Mouse (Mus musculus) liver, adult 2 months (tissue): ENCODE data around the gene Sec1. TPM values are rescaled to one million over a fixed set of nuclear protein-coding genes. Genes with fewer than 3 reads are reported as not detected.
A peak's percentile ranks its signal among the peaks of the same experiment; 100 is the strongest.

Experiments
- DNase-seq: peaks from one replicate; pipeline ENCODE4 v3.0.0-alpha.2; 2011; ENCODE audit warnings: low read depth, low spot score; ENCODE audit errors: extremely low read depth
- H3K27ac ChIP-seq: fragments of 200-500 bp; replicated peaks from 2 replicates; pipeline ENCODE4 v1.5.1; 2012; ENCODE audit warnings: low read depth, mild to moderate bottlenecking, control low read depth, inconsistent platforms, low read length; ENCODE audit not compliant: insufficient read depth
- H3K27me3 ChIP-seq: fragments of 200-500 bp; 2 replicates; pipeline ENCODE4 v1.6.1; 2012; ENCODE audit warnings: mild to moderate bottlenecking, moderate library complexity, low read length, inconsistent platforms; ENCODE audit not compliant: control insufficient read depth, insufficient read depth
- H3K36me3 ChIP-seq: fragments of 200-500 bp; 2 replicates; pipeline ENCODE4 v1.6.1; 2012; ENCODE audit warnings: low read length, inconsistent platforms; ENCODE audit not compliant: control insufficient read depth, insufficient read depth
- H3K4me1 ChIP-seq: fragments of 200-500 bp; 2 replicates; pipeline ENCODE4 v1.6.1; 2011; ENCODE audit warnings: low read length; ENCODE audit not compliant: control insufficient read depth, insufficient read depth
- H3K4me3 ChIP-seq: fragments of 200-500 bp; 2 replicates; pipeline ENCODE4 v1.5.1; 2011; ENCODE audit warnings: low read depth, mild to moderate bottlenecking, control low read depth, low read length, moderate library complexity; ENCODE audit not compliant: insufficient read depth
- H3K79me2 ChIP-seq: fragments of 200-500 bp; 2 replicates; pipeline ENCODE4 v1.6.1; 2012; ENCODE audit warnings: inconsistent platforms, mild to moderate bottlenecking, low read length, moderate library complexity; ENCODE audit not compliant: control insufficient read depth, insufficient read depth
- H3K9ac ChIP-seq: fragments of 200-500 bp; 2 replicates; pipeline ENCODE4 v1.6.1; 2012; ENCODE audit warnings: low read depth, mild to moderate bottlenecking, control low read depth, inconsistent platforms, low read length
- CTCF ChIP-seq: fragments of 200-500 bp; IDR thresholded peaks from 2 replicates; pipeline ENCODE4 v1.5.1; 2011; ENCODE audit warnings: low read depth, low read length, control low read depth
- POLR2A ChIP-seq: fragments of 200-500 bp; IDR thresholded peaks from 2 replicates; pipeline ENCODE4 v1.6.1; 2011; ENCODE audit warnings: low read length, control low read depth; ENCODE audit not compliant: insufficient read depth; ENCODE audit errors: extremely low read depth
- WGBS: fragments of 180-500 bp; shearing (Covaris S2); methylation state at CpG from one replicate; pipeline ENCODE4 v1.1.7; 2018; 5-methylcytosine and 5-hydroxymethylcytosine counted together
- polyA plus RNA-seq: library from polyadenylated mRNA; depleted of rRNA; stranded (reverse); fragments of >200 nt; gene quantifications from 2 replicates; pipeline ENCODE4 v1.2.3, GENCODE M21; 2012
- total RNA-seq: library from RNA; depleted of rRNA; stranded (reverse); fragments of >200 nt; gene quantifications from 2 replicates; pipeline ENCODE4 v1.2.3, GENCODE M21; 2014

Sec1 gene
- total and polyA plus RNA-seq, 2 experiments = not detected

DNA sequence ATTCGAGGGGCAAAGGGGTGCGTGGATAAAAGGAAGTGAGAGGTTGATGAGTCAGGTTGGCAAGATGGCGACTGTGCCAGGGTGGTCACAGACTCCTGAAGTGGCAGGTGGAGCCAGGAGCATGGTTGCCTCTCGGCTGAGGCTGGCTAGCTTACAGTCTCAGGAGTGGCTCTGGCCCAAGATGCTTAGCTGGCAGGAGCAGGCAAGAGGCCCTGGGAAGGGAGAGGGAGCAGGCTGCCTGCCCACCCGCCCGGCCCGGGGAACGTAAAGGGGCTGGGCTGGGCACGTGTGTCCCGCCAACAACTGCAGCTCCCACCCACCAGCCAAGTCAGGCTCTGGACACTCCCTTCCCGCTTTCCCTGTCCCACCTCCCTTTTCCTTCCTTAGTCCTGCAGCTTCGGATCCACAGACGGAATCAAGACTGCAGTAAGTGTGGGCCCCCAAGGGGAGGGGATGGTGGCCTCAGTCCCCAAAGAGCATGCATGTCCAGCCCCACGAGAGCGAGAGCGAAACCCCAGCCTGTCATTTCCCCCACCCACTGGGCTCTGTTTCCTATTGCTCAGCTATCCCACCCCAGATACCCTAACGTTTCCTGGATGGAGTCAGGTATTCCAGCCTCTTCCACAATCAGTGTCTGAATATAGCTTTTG is 52.7 kb downstream of the Sec1 start:
- no peak overlapping the region for H3K27ac ChIP-seq
- H3K9ac ChIP-seq = 0 out of 2 replicates have a peak overlapping the region, but pooled peaks have one; percentile 6
- peaks cover 3% of the 10 kb centered on the region; the same call in 1 of the 2 replicates for H3K27me3 ChIP-seq
- no peaks in the 10 kb centered on the region for H3K4me1 ChIP-seq
- DNase-seq = no peak
- H3K36me3 ChIP-seq = peaks cover 2% of the 10 kb centered on the region; the same call in 1 of the 2 replicates
- H3K79me2 ChIP-seq = no peaks in the 10 kb centered on the region
- no peak overlapping the region for H3K4me3 ChIP-seq
- 67% methylated on average over 17 of the region's 17 CpGs for WGBS
- TF ChIP-seq POLR2A (no peak), CTCF (no peak)

DNA sequence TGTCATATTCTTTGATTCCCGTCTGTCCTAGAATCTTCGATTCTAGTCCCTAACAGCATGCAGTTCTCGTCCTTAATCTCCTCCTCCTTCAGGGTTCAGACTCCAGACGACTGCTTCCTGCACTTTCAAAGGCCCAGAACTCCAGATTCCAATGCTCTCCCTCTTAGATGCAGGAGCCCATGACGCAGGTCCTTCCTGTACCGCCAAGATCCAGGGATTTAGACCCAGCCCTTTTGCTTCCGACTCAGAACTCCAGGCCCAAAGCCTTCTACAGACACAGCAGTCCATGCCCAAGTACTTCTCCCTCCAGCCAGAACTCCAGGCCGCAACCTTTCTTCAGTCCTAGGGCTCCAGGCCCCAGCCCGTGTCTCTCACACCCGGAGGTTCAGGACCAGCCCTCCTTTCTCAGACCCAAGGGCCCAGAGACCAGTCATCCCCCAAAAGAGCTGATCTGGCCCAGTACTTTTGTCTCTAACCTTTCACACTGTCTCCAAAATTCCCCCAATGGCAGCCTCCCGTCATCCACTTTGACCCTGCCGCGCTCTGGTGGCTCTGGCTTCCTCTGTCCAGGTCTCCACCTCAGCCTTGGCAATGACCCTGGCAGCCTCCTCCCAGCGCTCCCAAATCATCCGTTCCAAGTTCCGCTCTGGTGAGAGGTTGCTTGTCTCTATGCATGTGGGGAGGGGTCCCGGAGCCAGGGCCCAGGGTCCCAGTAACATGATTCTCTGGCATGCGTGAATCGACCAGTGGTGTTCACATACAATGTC is 53.8 kb downstream of the Sec1 start:
- Histone ChIP-seq H3K36me3 (peaks cover 2% of the 10 kb centered on the region; the same call in 1 of the 2 replicates), H3K4me3 (no peak overlapping the region), H3K27me3 (peaks cover 3% of the 10 kb centered on the region; the same call in 1 of the 2 replicates), H3K9ac (no peak overlapping the region), H3K4me1 (no peaks in the 10 kb centered on the region), H3K79me2 (no peaks in the 10 kb centered on the region), H3K27ac (no peak overlapping the region)
- WGBS = 80% methylated on average over 19 of the region's 19 CpGs
- no peak for DNase-seq
- TF ChIP-seq POLR2A (no peak), CTCF (no peak)

DNA sequence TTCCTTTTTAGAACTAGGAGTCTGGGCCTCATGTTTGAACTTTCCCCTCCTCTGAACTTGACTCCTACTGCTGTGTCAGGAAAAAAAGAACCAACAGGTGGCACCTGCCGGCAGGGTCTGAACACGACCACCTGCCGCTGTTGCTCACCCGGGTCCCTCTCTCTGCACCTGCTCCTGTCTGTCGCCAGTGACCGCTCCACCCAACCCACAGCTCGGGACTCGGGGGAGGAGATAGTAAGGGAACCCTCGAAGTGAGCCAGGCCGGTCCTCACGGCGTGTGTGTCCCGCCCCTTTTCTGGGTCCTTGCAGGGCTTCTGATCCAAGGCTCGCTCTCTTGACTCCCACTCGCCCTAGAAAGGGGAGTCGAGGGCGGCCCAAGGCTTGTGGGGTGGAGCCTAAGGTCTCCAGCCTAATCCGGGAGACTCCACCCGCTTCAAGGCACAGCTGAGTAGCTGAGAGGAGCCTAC is 54.6 kb downstream of the Sec1 start, which contains the start of gene Mamstr:
Gene Mamstr (plus strand): TSS at position 417 of the 467 bp plus-strand sequence.
- 61% methylated on average over 19 of the region's 19 CpGs for WGBS
- TF ChIP-seq POLR2A (no peak), CTCF (no peak)
- Histone ChIP-seq H3K36me3 (peaks cover 2% of the 10 kb centered on the region; the same call in 1 of the 2 replicates), H3K27me3 (peaks cover 3% of the 10 kb centered on the region; the same call in 1 of the 2 replicates), H3K79me2 (no peaks in the 10 kb centered on the region), H3K4me3 (no peak within 1 kb of the TSS), H3K9ac (no peak within 1 kb of the TSS), H3K27ac (no peak within 1 kb of the TSS), H3K4me1 (0 out of 2 replicates have a peak, but pooled peaks cover 2% of the 10 kb centered on the region)
- no peak for DNase-seq

DNA sequence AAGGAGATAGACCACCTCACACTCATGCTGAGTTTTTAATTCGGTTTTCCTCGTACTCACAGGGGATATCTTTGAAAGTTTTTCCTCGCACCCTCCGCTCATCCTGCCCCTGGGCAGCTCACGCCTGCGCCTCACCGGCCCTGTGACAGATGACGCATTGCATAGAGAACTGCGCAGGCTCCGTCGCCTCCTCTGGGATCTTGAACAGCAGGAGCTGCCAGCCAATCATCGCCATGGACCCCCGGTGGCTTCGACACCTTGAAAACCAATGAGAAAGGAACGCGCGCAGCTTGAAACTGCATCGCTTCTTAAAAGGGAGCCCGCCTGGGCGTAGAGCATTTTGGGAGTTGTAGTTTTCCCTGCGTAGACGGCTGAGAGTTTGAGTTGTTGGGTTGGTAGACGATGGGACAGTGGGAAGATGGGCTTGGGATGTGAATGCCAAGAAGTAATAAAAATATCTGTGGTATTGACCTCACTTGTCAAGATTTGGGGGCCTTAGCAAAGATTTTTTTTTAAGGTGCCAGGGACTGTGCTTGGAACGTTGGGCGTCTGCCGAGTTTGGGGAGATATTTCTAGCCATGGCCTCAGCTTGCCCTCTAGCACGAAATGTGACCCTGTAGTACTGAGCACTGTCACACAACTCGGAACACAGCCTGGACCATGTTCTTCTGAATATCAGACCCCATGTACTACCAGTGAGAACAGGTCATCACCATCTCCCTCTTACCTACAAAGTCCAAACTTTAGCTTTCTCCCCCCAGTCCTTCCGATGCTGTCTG is 55.4 kb downstream of the Sec1 start:
- WGBS = 32% methylated on average over 29 of the region's 29 CpGs
- peak; percentile 61 for DNase-seq
- Histone ChIP-seq H3K36me3 (peaks cover 2% of the 10 kb centered on the region; the same call in 1 of the 2 replicates), H3K4me1 (0 out of 2 replicates have a peak, but pooled peaks cover 2% of the 10 kb centered on the region), H3K27ac (no peak overlapping the region), H3K27me3 (no peaks in the 10 kb centered on the region), H3K4me3 (no peak overlapping the region), H3K9ac (no peak overlapping the region), H3K79me2 (no peaks in the 10 kb centered on the region)
- TF ChIP-seq POLR2A = no peak
- no peak for TF ChIP-seq CTCF

DNA sequence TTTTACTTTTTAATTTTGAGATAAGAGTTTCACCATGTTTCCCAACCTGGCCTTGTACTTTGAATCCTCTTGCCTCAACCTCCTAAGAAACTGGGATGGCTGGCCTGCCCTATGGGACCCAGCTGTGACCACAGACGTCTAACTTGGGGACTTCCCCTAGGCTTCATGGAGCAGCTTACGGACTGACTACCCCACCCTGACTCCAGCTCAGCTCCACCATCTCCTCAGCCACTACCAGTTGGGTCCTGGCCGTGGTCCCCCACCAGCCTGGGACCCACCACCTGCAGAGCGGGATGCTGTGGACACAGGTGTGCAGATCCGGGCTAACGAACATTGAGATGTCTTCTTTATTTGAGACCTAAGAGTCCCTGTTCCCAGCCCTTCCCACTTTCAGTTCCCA is 56.5 kb downstream of the Sec1 start:
- H3K4me1 ChIP-seq = 0 out of 2 replicates have a peak, but pooled peaks cover 2% of the 10 kb centered on the region
- H3K9ac ChIP-seq = no peak overlapping the region
- no peaks in the 10 kb centered on the region for H3K79me2 ChIP-seq
- no peak for DNase-seq
- H3K27me3 ChIP-seq = no peaks in the 10 kb centered on the region
- TF ChIP-seq CTCF (no peak), POLR2A (no peak)
- H3K27ac ChIP-seq = no peak overlapping the region
- no peak overlapping the region for H3K4me3 ChIP-seq
- H3K36me3 ChIP-seq = peaks cover 2% of the 10 kb centered on the region; the same call in 1 of the 2 replicates
- 95% methylated on average over 6 of the region's 6 CpGs for WGBS
